Mouse (Mus musculus): ENCODE measurements around the gene Grm4. TPM values are rescaled to one million over a fixed set of nuclear protein-coding genes. Genes with fewer than 3 reads are reported as not detected.

Gene Grm4
- total and polyA plus RNA-seq, 3 experiments = 0.05 TPM; not detected in 2

DNA sequence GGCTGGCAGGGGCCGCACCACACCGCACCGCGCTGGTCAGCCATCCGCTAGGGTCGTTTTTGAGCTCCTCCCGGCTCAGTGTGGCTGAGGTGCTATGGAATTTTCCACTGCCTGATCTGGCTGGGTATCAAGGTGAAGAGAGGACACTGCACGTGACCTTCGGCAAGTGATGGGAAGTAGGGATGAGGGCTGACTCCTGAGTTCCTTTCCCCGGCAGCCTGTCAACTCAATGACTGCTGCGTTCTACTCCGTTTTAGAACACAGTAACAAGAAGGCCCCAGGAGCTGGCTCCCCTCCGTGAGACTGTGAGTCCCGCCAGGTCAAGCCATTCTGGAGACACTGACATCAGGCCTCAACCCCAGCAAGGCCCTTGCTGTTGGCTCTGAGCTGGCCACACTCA lies 70.0 kb downstream of the Grm4 start:
- Histone ChIP-seq H3K9me3 (replicated peaks) (peaks cover 96% of the 10 kb centered on the region), H3K4me3 (ENCODE audit: low read depth, low read length) (no peak overlapping the region), H3K4me1 (ENCODE audit: insufficient read depth, low read depth, low read length) (no peaks in the 10 kb centered on the region), H3K27me3 (ENCODE audit: insufficient read depth, low read length) (no peaks in the 10 kb centered on the region; the same call in 1 of the 2 replicates), H3K36me3 (replicated peaks) (no peaks in the 10 kb centered on the region)
- DNase-seq (ENCODE audit: low spot score) = no peak
- ATAC-seq (ENCODE audit: extremely low read depth, insufficient number of reproducible peaks, low FRiP score, poor library complexity, severe bottlenecking) = no peak
- TF ChIP-seq CTCF (IDR thresholded peaks at IDR 0.05; ENCODE audit: low read depth, low read length) (no peak), POLR2AphosphoS5 (IDR thresholded peaks at IDR 0.05; ENCODE audit: insufficient replicate concordance, low read depth, low read length) (no peak), TAL1 (conservative IDR thresholded peaks at IDR 0.05; ENCODE audit: low read depth, low read length) (no peak), GATA1 (IDR thresholded peaks at IDR 0.05; ENCODE audit: borderline replicate concordance, low read length) (no peak), GATA2 (IDR thresholded peaks at IDR 0.05; ENCODE audit: borderline replicate concordance, low read depth, low read length) (no peak)

DNA sequence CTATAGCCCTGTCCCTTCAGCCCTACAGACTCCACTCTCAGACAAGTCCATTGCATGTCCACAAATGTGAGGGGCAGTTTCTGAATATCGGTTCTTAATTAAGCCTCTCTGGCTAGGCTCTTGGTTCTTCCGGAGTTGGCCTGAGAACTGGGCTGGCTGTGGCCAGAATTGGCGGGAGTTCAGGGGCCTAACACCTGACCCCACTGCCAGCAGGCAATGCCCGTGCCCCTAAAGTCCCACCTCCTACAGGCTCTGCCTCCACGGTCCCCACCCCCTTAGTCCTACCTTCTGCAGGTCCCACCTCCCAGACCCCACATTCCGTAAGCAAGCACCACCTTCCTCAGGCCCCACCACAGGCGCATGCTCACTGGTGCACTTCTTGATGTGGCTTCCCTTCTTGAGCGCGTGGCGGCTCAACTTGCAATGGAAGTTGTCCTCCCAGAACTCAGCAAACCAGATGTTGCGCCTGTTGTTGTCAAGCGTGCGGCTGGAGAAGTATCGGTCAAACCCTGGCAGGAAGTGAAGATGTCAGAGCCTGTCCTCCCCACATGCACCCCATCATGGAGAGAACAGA lies 71.4 kb downstream of the Grm4 start:
- TF ChIP-seq CTCF (IDR thresholded peaks at IDR 0.05; ENCODE audit: low read depth, low read length) (no peak), POLR2AphosphoS5 (IDR thresholded peaks at IDR 0.05; ENCODE audit: insufficient replicate concordance, low read depth, low read length) (no peak), GATA1 (IDR thresholded peaks at IDR 0.05; ENCODE audit: borderline replicate concordance, low read length) (no peak), GATA2 (IDR thresholded peaks at IDR 0.05; ENCODE audit: borderline replicate concordance, low read depth, low read length) (no peak), TAL1 (conservative IDR thresholded peaks at IDR 0.05; ENCODE audit: low read depth, low read length) (no peak)
- no peaks in the 10 kb centered on the region; the same call in 1 of the 2 replicates for H3K27me3 ChIP-seq (ENCODE audit: insufficient read depth, low read length)
- H3K4me3 ChIP-seq (ENCODE audit: low read depth, low read length) = no peak overlapping the region
- H3K36me3 ChIP-seq (replicated peaks) = no peaks in the 10 kb centered on the region
- ATAC-seq (ENCODE audit: extremely low read depth, insufficient number of reproducible peaks, low FRiP score, poor library complexity, severe bottlenecking) (no peak), DNase-seq (ENCODE audit: low spot score) (no peak)
- H3K4me1 ChIP-seq (ENCODE audit: insufficient read depth, low read depth, low read length) = no peaks in the 10 kb centered on the region
- peaks cover 92% of the 10 kb centered on the region for H3K9me3 ChIP-seq (replicated peaks)

DNA sequence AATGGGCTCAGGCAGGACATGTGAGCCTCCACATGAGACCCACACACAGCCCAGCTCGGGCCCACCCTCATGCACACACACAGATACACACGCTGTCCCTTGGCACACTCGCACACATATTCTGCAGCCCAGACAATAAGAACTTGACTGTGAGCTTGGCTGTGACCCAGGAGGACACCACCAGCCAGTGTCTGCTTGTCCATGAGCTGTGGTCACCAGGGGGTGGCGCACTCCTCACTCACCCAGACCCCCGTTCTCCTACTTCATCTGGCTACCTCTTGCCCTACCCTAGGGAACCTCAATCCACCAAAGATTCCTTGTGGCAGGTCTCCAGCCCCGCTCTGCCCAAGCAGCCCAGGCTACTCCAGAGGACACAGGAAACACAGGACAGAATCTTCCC lies 72.5 kb downstream of the Grm4 start:
- no peak overlapping the region for H3K4me3 ChIP-seq (ENCODE audit: low read depth, low read length)
- no peaks in the 10 kb centered on the region for H3K36me3 ChIP-seq (replicated peaks)
- H3K9me3 ChIP-seq (replicated peaks) = peaks cover 93% of the 10 kb centered on the region
- TF ChIP-seq CTCF (IDR thresholded peaks at IDR 0.05; ENCODE audit: low read depth, low read length) = no peak
- TF ChIP-seq GATA2 (IDR thresholded peaks at IDR 0.05; ENCODE audit: borderline replicate concordance, low read depth, low read length) = no peak
- TF ChIP-seq TAL1 (conservative IDR thresholded peaks at IDR 0.05; ENCODE audit: low read depth, low read length) = no peak
- TF ChIP-seq GATA1 (IDR thresholded peaks at IDR 0.05; ENCODE audit: borderline replicate concordance, low read length) = no peak
- TF ChIP-seq POLR2AphosphoS5 (IDR thresholded peaks at IDR 0.05; ENCODE audit: insufficient replicate concordance, low read depth, low read length) = no peak
- no peaks in the 10 kb centered on the region for H3K4me1 ChIP-seq (ENCODE audit: insufficient read depth, low read depth, low read length)
- H3K27me3 ChIP-seq (ENCODE audit: insufficient read depth, low read length) = no peaks in the 10 kb centered on the region; the same call in 1 of the 2 replicates
- ATAC-seq (ENCODE audit: extremely low read depth, insufficient number of reproducible peaks, low FRiP score, poor library complexity, severe bottlenecking) = no peak
- DNase-seq (ENCODE audit: low spot score) = no peak

DNA sequence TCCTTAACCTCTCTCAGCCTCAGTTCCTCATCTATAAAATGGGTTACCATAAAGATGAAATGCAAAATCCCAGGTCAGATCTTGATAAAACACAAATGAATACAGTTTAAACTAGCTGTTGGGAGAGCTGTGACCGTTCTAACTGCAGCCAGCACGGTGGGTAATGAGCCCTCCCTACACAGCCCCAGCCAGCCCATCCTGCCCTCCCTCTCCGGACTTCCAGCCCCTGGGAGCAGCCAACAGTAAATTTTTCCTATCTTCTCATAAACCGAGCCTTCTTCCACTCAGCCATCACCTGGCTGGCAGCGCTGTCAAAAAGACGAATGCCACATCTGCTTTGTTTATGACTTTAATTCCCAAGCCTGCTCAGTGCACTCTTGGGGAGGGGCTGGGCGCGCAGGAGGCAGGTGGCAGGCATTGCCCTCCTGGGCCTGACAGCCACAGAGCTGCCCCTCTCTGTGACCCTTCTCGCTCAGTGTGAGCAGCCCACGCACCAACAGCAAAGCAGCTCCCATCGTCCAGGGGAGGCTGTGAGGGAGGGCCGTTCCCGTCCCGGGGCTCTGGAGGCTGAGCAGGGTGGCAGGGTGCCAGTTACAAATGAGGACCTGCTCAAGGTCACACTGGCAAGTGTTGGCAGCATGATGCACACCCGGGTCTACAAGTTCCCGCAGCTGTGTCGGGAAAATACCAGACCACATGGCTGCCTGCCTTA lies 75.7 kb downstream of the Grm4 start:
- H3K4me1 ChIP-seq (ENCODE audit: insufficient read depth, low read depth, low read length) = no peaks in the 10 kb centered on the region
- H3K27me3 ChIP-seq (ENCODE audit: insufficient read depth, low read length) = no peaks in the 10 kb centered on the region; the same call in 1 of the 2 replicates
- no peak for TF ChIP-seq GATA2 (IDR thresholded peaks at IDR 0.05; ENCODE audit: borderline replicate concordance, low read depth, low read length)
- TF ChIP-seq GATA1 (IDR thresholded peaks at IDR 0.05; ENCODE audit: borderline replicate concordance, low read length) = no peak
- TF ChIP-seq POLR2AphosphoS5 (IDR thresholded peaks at IDR 0.05; ENCODE audit: insufficient replicate concordance, low read depth, low read length) = no peak
- no peak for TF ChIP-seq CTCF (IDR thresholded peaks at IDR 0.05; ENCODE audit: low read depth, low read length)
- no peak for TF ChIP-seq TAL1 (conservative IDR thresholded peaks at IDR 0.05; ENCODE audit: low read depth, low read length)
- ATAC-seq (ENCODE audit: extremely low read depth, insufficient number of reproducible peaks, low FRiP score, poor library complexity, severe bottlenecking) (no peak), DNase-seq (ENCODE audit: low spot score) (no peak)
- H3K36me3 ChIP-seq (replicated peaks) = no peaks in the 10 kb centered on the region
- H3K9me3 ChIP-seq (replicated peaks) = peaks cover 90% of the 10 kb centered on the region
- no peak overlapping the region for H3K4me3 ChIP-seq (ENCODE audit: low read depth, low read length)

DNA sequence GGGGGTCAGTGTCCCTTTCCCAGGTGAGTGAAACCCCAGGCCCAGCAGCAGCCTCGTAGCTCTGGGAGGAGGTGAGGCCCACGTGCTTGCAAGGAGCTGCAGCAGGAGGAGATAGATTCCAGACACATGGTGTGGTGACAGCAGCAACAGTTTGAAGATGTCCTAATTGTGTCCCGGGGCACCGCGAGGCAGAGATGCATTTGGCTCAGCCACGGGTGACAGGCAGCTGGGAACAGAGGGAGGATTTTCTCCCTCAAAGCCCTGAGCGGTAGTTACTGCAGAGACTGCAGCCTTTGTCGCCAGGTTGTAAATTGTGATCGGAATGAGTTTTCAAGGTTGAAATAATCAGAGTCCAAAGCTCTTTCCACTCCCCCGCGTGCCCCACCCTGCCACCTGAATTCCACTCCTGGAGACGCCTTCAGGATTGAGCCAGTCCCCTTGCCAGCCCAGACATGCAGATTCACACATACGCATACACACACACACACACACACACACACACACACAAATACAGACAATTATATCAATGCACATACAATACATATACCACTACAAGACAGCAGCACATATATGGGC lies 78.6 kb downstream of the Grm4 start:
- no peak overlapping the region for H3K4me3 ChIP-seq (ENCODE audit: low read depth, low read length)
- H3K9me3 ChIP-seq (replicated peaks) = peaks cover 90% of the 10 kb centered on the region
- H3K36me3 ChIP-seq (replicated peaks) = no peaks in the 10 kb centered on the region
- H3K27me3 ChIP-seq (ENCODE audit: insufficient read depth, low read length) = no peaks in the 10 kb centered on the region
- no peak for ATAC-seq (ENCODE audit: extremely low read depth, insufficient number of reproducible peaks, low FRiP score, poor library complexity, severe bottlenecking)
- H3K4me1 ChIP-seq (ENCODE audit: insufficient read depth, low read depth, low read length) = no peaks in the 10 kb centered on the region
- DNase-seq (ENCODE audit: low spot score) = no peak
- TF ChIP-seq POLR2AphosphoS5 (IDR thresholded peaks at IDR 0.05; ENCODE audit: insufficient replicate concordance, low read depth, low read length) = no peak
- no peak for TF ChIP-seq GATA1 (IDR thresholded peaks at IDR 0.05; ENCODE audit: borderline replicate concordance, low read length)
- no peak for TF ChIP-seq CTCF (IDR thresholded peaks at IDR 0.05; ENCODE audit: low read depth, low read length)
- no peak for TF ChIP-seq TAL1 (conservative IDR thresholded peaks at IDR 0.05; ENCODE audit: low read depth, low read length)
- TF ChIP-seq GATA2 (IDR thresholded peaks at IDR 0.05; ENCODE audit: borderline replicate concordance, low read depth, low read length) = no peak

DNA sequence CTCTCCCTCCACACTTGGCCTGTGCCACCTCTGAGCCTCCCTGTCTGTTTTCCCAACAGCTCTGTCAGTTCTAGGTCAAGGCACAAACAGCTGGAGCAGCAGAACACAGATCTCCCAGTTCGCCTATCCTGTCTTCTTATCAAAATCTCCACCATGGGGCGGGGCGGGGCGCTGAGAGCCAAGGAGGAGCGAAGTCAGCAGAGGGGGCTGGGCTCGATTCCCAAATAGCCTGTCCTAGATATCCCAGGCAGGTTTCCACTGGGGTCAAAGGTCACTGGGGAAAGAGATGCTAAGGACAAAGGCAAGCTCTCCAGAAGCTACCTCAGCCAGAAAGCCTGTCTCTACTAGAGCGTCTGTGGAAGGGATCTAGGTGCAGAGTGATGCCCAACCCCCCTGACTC lies 79.4 kb downstream of the Grm4 start:
- ATAC-seq (ENCODE audit: extremely low read depth, insufficient number of reproducible peaks, low FRiP score, poor library complexity, severe bottlenecking) = no peak
- no peaks in the 10 kb centered on the region for H3K27me3 ChIP-seq (ENCODE audit: insufficient read depth, low read length)

More for the DNA sequence above, 79.4 kb downstream of the Grm4 start:
- TF ChIP-seq TAL1 (conservative IDR thresholded peaks at IDR 0.05; ENCODE audit: low read depth, low read length) = no peak
- TF ChIP-seq GATA2 (IDR thresholded peaks at IDR 0.05; ENCODE audit: borderline replicate concordance, low read depth, low read length) = no peak
- TF ChIP-seq POLR2AphosphoS5 (IDR thresholded peaks at IDR 0.05; ENCODE audit: insufficient replicate concordance, low read depth, low read length) = no peak
- TF ChIP-seq GATA1 (IDR thresholded peaks at IDR 0.05; ENCODE audit: borderline replicate concordance, low read length) = no peak
- no peak for TF ChIP-seq CTCF (IDR thresholded peaks at IDR 0.05; ENCODE audit: low read depth, low read length)
- no peaks in the 10 kb centered on the region for H3K36me3 ChIP-seq (replicated peaks)
- DNase-seq (ENCODE audit: low spot score) = no peak
- no peak overlapping the region for H3K4me3 ChIP-seq (ENCODE audit: low read depth, low read length)
- no peaks in the 10 kb centered on the region for H3K4me1 ChIP-seq (ENCODE audit: insufficient read depth, low read depth, low read length)
- H3K9me3 ChIP-seq (replicated peaks) = peaks cover 91% of the 10 kb centered on the region
